Mouse (Mus musculus) olfactory bulb, adult 2 months (tissue): ENCODE data around the gene Ssc4d.

ENCODE experiments used
- CTCF ChIP-seq: fragments of 200-500 bp; IDR thresholded peaks from 2 replicates; pipeline ENCODE4 v1.5.1; 2012; ENCODE audit warnings: low read depth, mild to moderate bottlenecking, low read length, moderate library complexity; ENCODE audit not compliant: insufficient read depth
- POLR2A ChIP-seq: fragments of 200-500 bp; IDR thresholded peaks from 2 replicates; pipeline ENCODE4 v1.6.1; 2012; ENCODE audit warnings: mild to moderate bottlenecking, low read depth, low read length, moderate library complexity; ENCODE audit not compliant: insufficient read depth

- no peak for TF ChIP-seq POLR2A
- TF ChIP-seq CTCF, result no peak
Measured at GRCm38 (mm10) chr5:135935176-135935523, 39.2 kb downstream of the Ssc4d start.
